Mouse (Mus musculus) cerebellum, postnatal 36 days (tissue): ENCODE measurements around the gene Il6ra.

Experiments
- DNase-seq, 2 experiments: peaks; one replicate each; pipeline ENCODE4 v3.0.0; 2021 to 2022; ENCODE audit warnings: mixed read lengths in 2 of 2

Gene Il6ra

GRCm38 (mm10) chr3:89847596-89847995 is 65.4 kb downstream of the Il6ra start:
- no peak for DNase-seq

DNA sequence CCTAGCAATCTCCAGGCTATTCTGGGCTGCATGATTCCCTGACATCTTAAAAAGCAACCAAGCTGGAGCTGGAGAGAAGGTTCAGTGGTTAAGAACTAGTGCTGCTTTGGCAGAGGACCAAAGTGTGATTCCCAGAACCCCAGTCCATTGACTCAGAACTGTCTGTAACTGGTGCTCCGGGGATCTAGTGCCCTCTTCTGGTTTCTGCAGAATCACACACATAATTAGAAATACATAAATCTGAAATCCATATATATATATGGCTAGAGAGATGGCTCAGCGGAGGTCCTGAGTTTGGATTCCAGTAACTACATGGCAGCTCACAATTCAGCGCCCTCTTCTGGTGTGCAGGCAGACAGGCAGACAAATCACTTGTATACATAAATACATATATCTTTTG is 65.9 kb downstream of the Il6ra start:
- no peak for DNase-seq

GRCm38 (mm10) chr3:89845814-89846213 is 67.2 kb downstream of the Il6ra start:
- no peak for DNase-seq

DNA sequence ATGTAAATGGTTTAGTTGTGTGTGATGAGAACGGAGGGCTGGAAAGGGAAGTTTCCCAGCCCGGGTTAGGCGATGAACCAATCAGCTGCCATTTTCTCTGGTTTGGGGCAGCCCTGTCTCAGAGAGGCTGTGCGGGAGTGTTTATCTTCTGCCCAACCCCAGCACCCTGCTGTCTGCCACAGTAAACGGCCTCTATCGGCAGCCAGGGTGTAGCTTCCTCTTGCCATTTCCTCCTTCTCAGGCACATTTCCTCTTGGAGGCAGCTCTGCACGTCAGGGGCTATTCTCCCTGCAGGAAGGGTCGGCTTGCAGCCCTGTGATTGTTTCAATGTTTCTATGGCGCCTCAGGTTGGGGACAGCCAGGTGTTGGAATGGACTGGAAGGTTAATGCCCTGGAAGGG is 69.8 kb downstream of the Il6ra start:
- DNase-seq = no peak

- peak in 1 of 2 experiments; percentile 14 for DNase-seq
Observed at GRCm38 (mm10) chr3:89842258-89842657, 70.7 kb downstream of the Il6ra start.

- no peak for DNase-seq
Observed at GRCm38 (mm10) chr3:89835362-89835761, 77.6 kb downstream of the Il6ra start.

DNA sequence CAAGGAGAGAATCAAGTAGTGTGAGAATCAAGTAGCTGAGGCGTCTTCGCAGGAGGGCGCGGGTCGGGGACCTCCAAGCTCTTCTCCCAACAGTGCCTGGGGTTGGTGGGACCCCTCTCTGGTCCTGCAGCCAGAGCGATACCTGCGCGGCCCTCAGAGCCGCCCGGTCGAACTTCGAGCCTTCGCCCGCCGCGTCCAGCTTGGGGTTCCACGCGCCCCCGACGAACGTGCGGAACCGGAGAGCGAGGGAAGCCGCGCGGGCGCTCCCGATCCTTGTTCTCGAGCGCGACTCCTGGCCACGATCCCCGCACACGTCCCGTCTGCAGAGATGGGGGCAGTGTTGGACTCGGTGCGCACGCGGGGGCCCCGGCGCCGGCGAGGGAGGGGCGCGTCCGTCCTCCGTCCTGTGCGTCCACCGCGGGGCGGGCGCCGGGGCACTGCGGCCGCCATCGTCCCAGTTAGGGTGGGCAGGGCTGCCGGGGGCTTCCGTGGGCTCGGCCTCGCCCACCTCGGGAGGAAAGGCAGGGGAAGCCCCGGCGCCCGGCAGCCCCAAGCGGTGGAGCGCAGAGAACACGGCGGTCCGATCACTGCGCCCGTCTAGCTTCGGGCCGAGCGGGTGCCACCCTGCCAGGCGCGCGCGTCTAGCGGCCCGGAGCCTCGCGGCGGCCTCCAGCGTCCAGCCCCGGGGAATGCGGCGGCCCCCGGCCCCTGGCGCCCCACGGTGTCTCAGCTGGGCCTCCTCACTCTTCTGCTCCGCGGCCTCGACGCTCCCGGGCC is 82.0 kb downstream of the Il6ra start, which contains the start of gene She:
Gene She, plus strand, starts transcription at position 556 of the 777 bp plus-strand sequence.
- DNase-seq = no peak

- no peak for DNase-seq
Observed at GRCm38 (mm10) chr3:89826295-89826694, 86.7 kb downstream of the Il6ra start.

- no peak for DNase-seq
Observed at GRCm38 (mm10) chr3:89823594-89823993, 89.4 kb downstream of the Il6ra start.

DNA sequence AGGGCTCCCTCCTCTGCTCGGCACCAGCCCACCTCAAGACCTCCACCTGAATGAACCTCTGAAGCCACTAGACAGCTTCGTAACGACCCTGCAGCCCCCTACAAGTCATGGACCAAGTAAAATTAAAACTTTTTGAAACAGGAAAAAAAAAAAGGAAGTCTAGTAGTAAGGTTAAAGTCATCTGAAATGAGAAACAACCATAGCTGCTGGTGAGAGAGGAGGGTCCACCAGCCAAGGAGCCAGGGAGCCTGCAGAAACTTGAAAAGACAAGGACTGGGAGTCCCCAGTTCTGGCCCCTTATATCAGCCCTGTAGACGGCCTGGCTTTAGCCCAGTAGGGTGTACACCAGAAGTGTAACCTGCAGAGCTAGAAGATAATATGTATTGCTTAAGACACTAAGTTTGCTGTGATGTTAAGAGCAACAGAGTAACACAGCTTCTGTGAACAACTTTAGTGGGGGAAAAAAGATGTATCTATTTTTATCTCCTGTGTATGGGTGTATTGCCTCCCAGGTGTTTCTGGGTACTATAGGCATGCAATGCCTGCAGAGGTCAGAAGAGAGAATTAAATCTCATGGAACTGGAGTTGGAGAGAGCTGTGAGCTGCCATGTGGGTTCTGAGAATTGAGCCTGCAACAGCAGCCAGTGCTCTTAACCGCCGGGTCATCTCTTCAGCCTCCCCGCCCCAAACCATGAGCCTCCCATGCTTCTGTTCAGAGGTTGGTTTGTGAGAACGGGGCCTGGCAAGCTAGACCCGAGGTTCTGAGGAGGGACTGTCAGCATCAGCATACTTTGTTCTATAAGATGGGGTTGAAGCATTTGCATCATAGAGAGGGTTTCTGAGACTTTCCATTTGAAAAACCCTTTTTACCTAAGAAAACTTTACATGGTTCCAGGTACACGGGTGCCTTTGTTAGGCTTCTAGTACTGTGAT is 91.2 kb downstream of the Il6ra start:
- DNase-seq = no peak

- DNase-seq = no peak
Observed at GRCm38 (mm10) chr3:89821096-89821513, 91.9 kb downstream of the Il6ra start.

DNA sequence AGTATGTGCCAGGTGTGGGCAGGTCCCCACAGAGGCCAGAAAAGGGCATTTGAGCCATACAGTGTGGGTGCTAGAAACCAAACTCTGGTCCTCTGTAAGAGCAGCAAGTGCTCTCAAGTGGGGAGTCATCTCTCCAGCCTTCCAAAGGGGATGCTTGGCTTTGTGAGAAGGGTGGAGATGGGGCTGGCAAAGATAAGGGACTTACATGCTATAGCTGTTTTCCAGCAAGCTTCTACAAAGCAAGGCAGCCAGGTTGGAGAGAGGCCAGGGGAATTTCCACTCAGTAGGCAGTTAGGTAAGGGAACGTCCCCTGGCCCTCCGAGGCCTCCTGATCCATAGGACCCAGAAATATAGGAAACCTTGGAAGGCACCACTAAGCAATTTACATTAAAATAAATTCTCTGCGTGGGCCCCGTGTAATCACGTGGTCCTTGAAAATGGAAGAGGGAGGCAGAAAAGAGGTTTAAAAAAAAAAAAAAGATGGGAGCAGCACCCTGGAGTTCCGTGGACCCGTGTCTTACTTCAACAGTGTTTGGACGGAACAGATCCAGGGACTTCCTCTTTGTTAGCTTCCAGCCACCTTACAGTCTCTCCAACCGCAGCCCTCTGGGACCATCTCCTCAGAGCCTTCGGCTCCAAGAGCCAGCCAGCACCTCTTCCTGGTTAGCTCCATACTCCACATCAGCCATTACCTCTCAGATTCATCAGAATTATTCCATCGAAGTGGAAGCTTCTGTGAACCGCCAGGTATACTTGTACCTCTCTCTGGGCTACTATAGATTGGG is 92.5 kb downstream of the Il6ra start:
- no peak for DNase-seq

- no peak for DNase-seq
Observed at GRCm38 (mm10) chr3:89819897-89820296, 93.1 kb downstream of the Il6ra start.

- no peak for DNase-seq
Observed at GRCm38 (mm10) chr3:89818605-89819004, 94.4 kb downstream of the Il6ra start.

GRCm38 (mm10) chr3:89817056-89817455 is 95.9 kb downstream of the Il6ra start:
- DNase-seq = no peak
